Mouse (Mus musculus) layer of hippocampus, adult 11-12 months (tissue): ENCODE data around the gene Kcnk5.
A peak's percentile ranks its signal among the peaks of the same experiment; 100 is the strongest.

Experiments
- DNase-seq: peaks from one replicate; pipeline ENCODE4 v3.0.0; 2022; ENCODE audit warnings: low spot score

The Kcnk5 gene

GRCm38 (mm10) chr14:20181466-20181921, at the start of gene Kcnk5:
TSS of gene Kcnk5 (minus strand) at chr14:20181809.
- peak; percentile 80 for DNase-seq

GRCm38 (mm10) chr14:20230063-20230491, 48.5 kb upstream of the Kcnk5 start:
- no peak for DNase-seq

- DNase-seq = no peak
These were observed 47.8 kb upstream of the Kcnk5 start for GRCm38 (mm10) chr14:20229437-20229836.

- DNase-seq = no peak
These were observed 46.7 kb upstream of the Kcnk5 start for GRCm38 (mm10) chr14:20228336-20228735.

GRCm38 (mm10) chr14:20226982-20227381, 45.4 kb upstream of the Kcnk5 start:
- no peak for DNase-seq

- no peak for DNase-seq
These were observed 44.9 kb upstream of the Kcnk5 start for GRCm38 (mm10) chr14:20226488-20226887.

GRCm38 (mm10) chr14:20225525-20225924, 43.9 kb upstream of the Kcnk5 start:
- DNase-seq = no peak

- no peak for DNase-seq
These were observed 43.1 kb upstream of the Kcnk5 start for GRCm38 (mm10) chr14:20224576-20225218.

GRCm38 (mm10) chr14:20224163-20224562, 42.6 kb upstream of the Kcnk5 start:
- DNase-seq = no peak

GRCm38 (mm10) chr14:20223253-20223652, 41.6 kb upstream of the Kcnk5 start:
- no peak for DNase-seq

- no peak for DNase-seq
These were observed 39.5 kb upstream of the Kcnk5 start for GRCm38 (mm10) chr14:20221083-20221482.

- no peak for DNase-seq
These were observed 38.2 kb upstream of the Kcnk5 start for GRCm38 (mm10) chr14:20219849-20220248.

GRCm38 (mm10) chr14:20217299-20217864, 35.8 kb upstream of the Kcnk5 start:
- DNase-seq = no peak

GRCm38 (mm10) chr14:20216561-20217298, 35.1 kb upstream of the Kcnk5 start:
- no peak for DNase-seq

GRCm38 (mm10) chr14:20215826-20216225, 34.2 kb upstream of the Kcnk5 start:
- no peak for DNase-seq

GRCm38 (mm10) chr14:20214125-20214524, 32.5 kb upstream of the Kcnk5 start:
- DNase-seq = no peak

- DNase-seq = no peak
These were observed 30.4 kb upstream of the Kcnk5 start for GRCm38 (mm10) chr14:20211754-20212601.

- no peak for DNase-seq
These were observed 28.3 kb upstream of the Kcnk5 start for GRCm38 (mm10) chr14:20209926-20210325.

- DNase-seq = no peak
These were observed 26.8 kb upstream of the Kcnk5 start for GRCm38 (mm10) chr14:20208435-20208834.

- DNase-seq = no peak
These were observed 24.1 kb upstream of the Kcnk5 start for GRCm38 (mm10) chr14:20205747-20206146.

- no peak for DNase-seq
These were observed 21.7 kb upstream of the Kcnk5 start for GRCm38 (mm10) chr14:20203301-20203700.

- no peak for DNase-seq
These were observed 21.1 kb upstream of the Kcnk5 start for GRCm38 (mm10) chr14:20202655-20203181.
